Mouse (Mus musculus) C2C12 (cell line): ENCODE results near the gene Stk32c.

Source experiments
- CTCF ChIP-seq: IDR thresholded peaks from one replicate; pipeline ENCODE4 v1.5.1; 2011; ENCODE audit not compliant: control insufficient read depth, insufficient read depth, insufficient read length
- MAX ChIP-seq: IDR thresholded peaks from one replicate; pipeline ENCODE4 v1.6.1; 2011; ENCODE audit warnings: mild to moderate bottlenecking, control low read depth
- MYOD1 ChIP-seq: IDR thresholded peaks from one replicate; pipeline ENCODE4 v1.6.1; 2011; ENCODE audit warnings: low read depth; ENCODE audit not compliant: control insufficient read depth, insufficient read length
- USF1 ChIP-seq: IDR thresholded peaks from one replicate; pipeline ENCODE4 v1.6.1; 2011; ENCODE audit warnings: low read depth, mild to moderate bottlenecking, control low read depth, moderate library complexity

DNA sequence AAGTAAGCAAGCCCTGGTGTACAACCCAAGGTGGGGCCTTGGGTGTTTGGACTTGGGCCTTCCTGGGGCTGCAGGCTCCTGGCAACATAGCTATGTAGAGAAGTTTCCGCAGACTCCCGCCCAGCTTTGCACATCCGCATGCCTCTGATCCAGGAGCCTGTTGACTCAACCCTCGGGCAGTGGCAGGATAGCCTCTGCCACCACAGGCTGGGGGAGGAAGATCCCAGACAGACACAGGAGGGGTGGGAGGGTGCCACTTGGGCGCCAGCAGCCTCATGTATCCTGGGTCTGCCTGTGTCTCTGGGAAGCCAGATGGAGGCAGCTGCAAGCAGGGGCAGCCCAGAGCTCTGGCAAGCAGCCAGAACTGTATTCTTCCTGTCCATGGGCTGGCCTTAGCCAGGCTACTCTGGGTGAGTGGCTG is 38.8 kb upstream of the Stk32c start:
- TF ChIP-seq CTCF (no peak), MYOD1 (peak; percentile 40), USF1 (no peak), MAX (no peak)
